Mouse (Mus musculus) E14TG2a.4 (cell line): ENCODE measurements around the gene Lpar5.
"Not testable (repeated sequence)": the region's sequence is repeated elsewhere in the genome, so short reads cannot be mapped to it uniquely, and the experiment has no call there.

Experiments
- H3K27me3 ChIP-seq: 2 replicates; pipeline ENCODE4 v1.6.1; 2014; ENCODE audit warnings: low read length, control low read depth; ENCODE audit not compliant: insufficient read depth
- H3K36me3 ChIP-seq: 2 replicates; pipeline ENCODE4 v1.6.1; 2014; ENCODE audit warnings: low read length, control low read depth; ENCODE audit not compliant: insufficient read depth
- H3K4me1 ChIP-seq: replicated peaks from 2 replicates; pipeline ENCODE4 v1.6.1; 2014; ENCODE audit warnings: low read depth, low read length, control low read depth
- H3K4me3 ChIP-seq: replicated peaks from 2 replicates; pipeline ENCODE4 v1.5.1; 2014; ENCODE audit warnings: mild to moderate bottlenecking, low read length
- H3K9me3 ChIP-seq: 2 replicates; pipeline ENCODE4 v1.6.1; 2014; ENCODE audit warnings: low read length, control low read depth
- CTCF ChIP-seq: conservative IDR thresholded peaks from 2 replicates; pipeline ENCODE4 v1.5.1; 2014; ENCODE audit warnings: low read length
- NANOG ChIP-seq: IDR thresholded peaks from 2 replicates; pipeline ENCODE4 v1.6.1; 2014; ENCODE audit warnings: borderline replicate concordance, low read length, mixed read lengths
- POU5F1 ChIP-seq: IDR thresholded peaks from 2 replicates; pipeline ENCODE4 v1.6.1; 2014; ENCODE audit warnings: low read length, borderline replicate concordance

Lpar5 gene

GRCm38 (mm10) chr6:125046691-125047090 is 21.0 kb upstream of the Lpar5 start:
- TF ChIP-seq CTCF: peak; percentile 83
- no peak for TF ChIP-seq POU5F1
- no peak for TF ChIP-seq NANOG
- H3K27me3 ChIP-seq: peaks cover 6% of the 10 kb centered on the region; the same call in 1 of the 2 replicates
- H3K4me3 ChIP-seq: no peak overlapping the region
- peaks cover 72% of the 10 kb centered on the region for H3K36me3 ChIP-seq
- H3K9me3 ChIP-seq: no peaks in the 10 kb centered on the region
- H3K4me1 ChIP-seq: peaks cover 65% of the 10 kb centered on the region

- H3K36me3 ChIP-seq: peaks cover 62% of the 10 kb centered on the region
- TF ChIP-seq POU5F1: no peak
- TF ChIP-seq CTCF: no peak
- no peak for TF ChIP-seq NANOG
Measured at GRCm38 (mm10) chr6:125049678-125050077, 18.0 kb upstream of the Lpar5 start, which contains the start of gene Acrbp. TSS of gene Acrbp (plus strand) at chr6:125049689.

DNA sequence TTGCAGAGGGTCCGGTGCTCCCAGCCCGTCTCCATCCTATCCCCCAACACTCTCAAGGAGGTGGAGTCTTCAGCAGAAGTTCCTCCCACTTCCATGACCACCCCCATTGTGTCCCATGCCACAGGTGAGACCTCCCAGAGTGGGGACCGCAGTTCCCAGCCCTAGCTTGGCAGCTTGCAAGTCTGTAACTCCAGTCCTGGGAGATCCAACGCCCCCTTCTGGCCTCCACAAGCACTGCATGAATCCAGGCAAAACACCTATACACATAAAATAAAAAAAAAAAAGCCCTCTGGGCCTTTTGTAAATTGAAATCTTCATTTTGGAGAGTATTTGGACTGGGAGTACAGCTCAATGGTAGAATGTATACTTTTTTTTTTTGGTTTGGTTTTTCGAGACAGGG is 16.5 kb upstream of the Lpar5 start:
- TF ChIP-seq CTCF (peak; percentile 80), POU5F1 (no peak), NANOG (no peak)
- peak overlapping the region; percentile 20 for H3K4me3 ChIP-seq
- peaks cover 53% of the 10 kb centered on the region for H3K36me3 ChIP-seq
- no peaks in the 10 kb centered on the region for H3K9me3 ChIP-seq
- H3K27me3 ChIP-seq: peaks cover 6% of the 10 kb centered on the region; the same call in 1 of the 2 replicates
- peaks cover 61% of the 10 kb centered on the region for H3K4me1 ChIP-seq

More at GRCm38 (mm10) chr6:125049678-125050077, 18.0 kb upstream of the Lpar5 start, which contains the start of gene Acrbp:
- Histone ChIP-seq H3K27me3 (peaks cover 6% of the 10 kb centered on the region; the same call in 1 of the 2 replicates), H3K9me3 (no peaks in the 10 kb centered on the region), H3K4me1 (peaks cover 69% of the 10 kb centered on the region), H3K4me3 (peak within 1 kb of the TSS; percentile 55)

- Histone ChIP-seq H3K27me3 (no peaks in the 10 kb centered on the region), H3K4me3 (0 out of 2 replicates have a peak overlapping the region, but pooled peaks have one; percentile 29), H3K4me1 (peaks cover 55% of the 10 kb centered on the region), H3K36me3 (no peaks in the 10 kb centered on the region), H3K9me3 (no peaks in the 10 kb centered on the region)
- TF ChIP-seq POU5F1 (no peak), NANOG (no peak), CTCF (no peak)
Measured at GRCm38 (mm10) chr6:125061493-125061892, 6.2 kb upstream of the Lpar5 start.

DNA sequence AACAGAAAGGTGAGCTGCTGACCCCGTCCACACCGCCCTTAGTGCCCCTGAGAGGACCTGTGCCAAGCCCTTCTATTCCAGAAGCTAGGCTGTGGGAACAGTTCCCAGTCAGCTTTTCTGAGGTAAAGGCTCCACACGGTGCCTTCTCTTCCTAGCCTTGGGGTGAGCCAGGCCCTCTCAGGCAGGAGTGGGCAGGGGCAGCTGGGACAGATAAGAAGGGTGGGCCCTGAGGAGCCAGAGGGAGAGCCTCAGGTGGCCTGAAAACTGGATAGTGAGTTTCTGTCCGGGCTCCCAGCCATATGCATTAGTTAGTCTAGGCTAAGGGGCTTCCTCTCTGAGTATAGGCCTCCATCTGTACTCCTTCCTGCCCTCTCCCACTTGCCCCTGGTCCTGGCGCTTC is 5.2 kb upstream of the Lpar5 start:
- TF ChIP-seq NANOG (no peak), POU5F1 (no peak), CTCF (no peak)
- H3K36me3 ChIP-seq: no peaks in the 10 kb centered on the region
- H3K4me3 ChIP-seq: peak overlapping the region; percentile 4; the same call in 1 of the 2 replicates
- H3K4me1 ChIP-seq: peaks cover 62% of the 10 kb centered on the region
- no peaks in the 10 kb centered on the region for H3K9me3 ChIP-seq
- no peaks in the 10 kb centered on the region for H3K27me3 ChIP-seq

DNA sequence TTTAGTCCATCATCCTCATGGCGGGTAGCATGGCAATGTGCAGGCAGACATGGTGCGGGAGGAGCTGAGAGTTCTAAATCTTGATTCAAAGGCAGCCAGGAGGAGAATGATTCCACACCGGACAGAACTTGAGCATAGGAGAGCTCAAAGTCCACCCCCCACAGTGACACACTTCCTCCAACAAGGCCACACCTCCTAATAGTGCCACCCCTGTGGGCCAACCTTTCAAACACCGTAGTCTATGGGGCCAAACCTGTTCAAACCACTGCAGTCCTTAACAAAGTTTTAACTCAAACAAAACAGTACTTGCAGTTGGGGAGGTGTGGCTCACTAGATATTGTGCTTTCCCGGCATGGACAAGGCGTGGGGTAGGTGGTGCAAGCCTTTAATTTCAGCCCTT is 3.8 kb upstream of the Lpar5 start:
- H3K9me3 ChIP-seq: no peaks in the 10 kb centered on the region
- H3K4me3 ChIP-seq: peak overlapping the region; percentile 32; the same call in 1 of the 2 replicates
- no peaks in the 10 kb centered on the region for H3K36me3 ChIP-seq
- H3K4me1 ChIP-seq: peaks cover 73% of the 10 kb centered on the region
- TF ChIP-seq NANOG (no peak), POU5F1 (no peak), CTCF (no peak)
- H3K27me3 ChIP-seq: no peaks in the 10 kb centered on the region

GRCm38 (mm10) chr6:125065223-125065622 is 2.5 kb upstream of the Lpar5 start:
- not testable (repeated sequence) for H3K4me3 ChIP-seq, H3K27me3 ChIP-seq, H3K36me3 ChIP-seq, H3K9me3 ChIP-seq
- H3K4me1 ChIP-seq: peaks cover 84% of the 10 kb centered on the region

GRCm38 (mm10) chr6:125071170-125071895 is 3.6 kb downstream of the Lpar5 start:
- Histone ChIP-seq H3K4me3 (peak overlapping the region; percentile 71), H3K27me3 (no peaks in the 10 kb centered on the region), H3K9me3 (no peaks in the 10 kb centered on the region), H3K36me3 (peaks cover 7% of the 10 kb centered on the region), H3K4me1 (peaks cover 69% of the 10 kb centered on the region)
- TF ChIP-seq CTCF (no peak), POU5F1 (no peak), NANOG (no peak)

DNA sequence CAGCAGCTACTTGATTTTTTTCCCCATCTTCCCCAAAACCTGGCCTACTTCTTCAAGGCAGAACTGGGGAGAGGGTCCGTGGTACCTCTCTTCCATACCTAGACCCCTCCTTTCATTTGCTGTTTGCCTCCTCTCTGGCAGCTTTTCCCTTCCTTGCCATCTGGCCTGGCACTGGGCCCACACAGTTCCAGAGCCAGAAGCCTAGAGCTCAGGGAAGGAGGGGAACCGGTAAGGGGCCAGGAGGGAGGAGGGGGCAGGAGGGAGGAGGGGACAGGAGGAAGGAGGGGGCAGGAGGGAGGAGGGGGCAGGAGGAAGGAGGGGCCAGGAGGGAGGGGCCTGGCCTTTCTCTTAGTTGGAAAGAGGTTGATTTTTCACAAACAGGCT is 4.2 kb downstream of the Lpar5 start:
- Histone ChIP-seq H3K27me3 (no peaks in the 10 kb centered on the region), H3K4me3 (peak overlapping the region; percentile 71), H3K36me3 (peaks cover 7% of the 10 kb centered on the region), H3K9me3 (no peaks in the 10 kb centered on the region), H3K4me1 (peaks cover 68% of the 10 kb centered on the region)
- TF ChIP-seq NANOG (no peak), CTCF (no peak), POU5F1 (no peak)
